Comparison of ENCODE assay signal across 8 mouse cellular contexts in the genomic region with DNA sequence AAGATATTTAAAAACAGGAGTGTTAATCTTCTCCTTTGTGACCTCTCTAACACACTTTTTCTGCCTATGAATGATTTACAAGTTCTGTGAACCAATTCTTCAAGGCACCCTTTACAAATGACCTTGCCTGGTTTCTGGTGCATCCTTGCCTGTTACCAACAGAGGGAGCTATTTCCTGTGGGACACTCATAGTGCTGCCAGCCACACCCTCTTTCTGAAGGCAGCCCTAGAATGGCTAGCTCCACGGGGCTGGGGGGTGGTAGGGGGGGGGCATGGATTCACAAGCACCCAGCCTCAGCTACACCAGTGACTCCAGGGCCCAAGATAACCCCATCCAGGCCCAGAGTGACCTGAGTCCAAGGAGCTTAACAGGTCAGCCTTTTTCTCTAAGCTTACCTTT.
DNase-seq lines count a peak whose midpoint lies in the region; ATAC-seq and TF ChIP-seq lines count a peak whose summit lies in the region.

No protein-coding gene starts in this region.

- H3K27me3 ChIP-seq in intestine, embryonic 15.5 days (replicated peaks): no peaks in the 10 kb centered on the region
- no peaks in the 10 kb centered on the region for H3K27me3 ChIP-seq in midbrain, postnatal 0 days (ENCODE audit: insufficient read depth, low read length)
- no peaks in the 10 kb centered on the region for H3K27me3 ChIP-seq in forebrain, embryonic 10.5 days (ENCODE audit: poor library complexity, severe bottlenecking)

- peak; percentile 56 for TF ChIP-seq CTCF in midbrain, postnatal 0 days (IDR thresholded peaks at IDR 0.05)

- H3K9ac ChIP-seq in intestine, embryonic 15.5 days: no peak overlapping the region
- H3K9ac ChIP-seq in midbrain, postnatal 0 days (replicated peaks; ENCODE audit: low read length, poor library complexity, severe bottlenecking): no peak overlapping the region

- H3K36me3 ChIP-seq in intestine, embryonic 15.5 days: no peaks in the 10 kb centered on the region
- H3K36me3 ChIP-seq in midbrain, postnatal 0 days (ENCODE audit: insufficient read depth, low read length): no peaks in the 10 kb centered on the region
- no peaks in the 10 kb centered on the region for H3K36me3 ChIP-seq in forebrain, embryonic 10.5 days (replicated peaks)

- no peak overlapping the region for H3K4me3 ChIP-seq in intestine, embryonic 15.5 days (replicated peaks)
- H3K4me3 ChIP-seq in midbrain, postnatal 0 days (ENCODE audit: low read depth, low read length): no peak overlapping the region
- H3K4me3 ChIP-seq in forebrain, embryonic 10.5 days: no peak overlapping the region

- DNase-seq in heart, adult 18-20 months: peak; percentile 37 to 41
- DNase-seq in heart, postnatal 36 days: no peak
- DNase-seq in 3134 (ENCODE audit: extremely low read depth, insufficient read length, low spot score) (peak; percentile 52), adipocyte (ENCODE audit: low spot score) (peak; percentile 69)
- no peak for DNase-seq in midbrain, postnatal 0 days (ENCODE audit: low spot score)
- no peak for DNase-seq in frontal cortex, postnatal 10 days (ENCODE audit: low spot score in 2 of 2)
- DNase-seq in forebrain, embryonic 10.5 days (ENCODE audit: extremely low spot score, low spot score): no peak

- 0% methylated on average over 1 of the region's 1 CpGs for WGBS in intestine, embryonic 15.5 days
- WGBS in midbrain, postnatal 0 days: 4% methylated on average over 1 of the region's 1 CpGs
- WGBS in forebrain, embryonic 10.5 days: 5% methylated on average over 1 of the region's 1 CpGs

- H3K27ac ChIP-seq in intestine, embryonic 15.5 days: no peak overlapping the region
- no peak overlapping the region for H3K27ac ChIP-seq in midbrain, postnatal 0 days (ENCODE audit: low read depth, low read length)
- H3K27ac ChIP-seq in forebrain, embryonic 10.5 days: no peak overlapping the region

- intact Hi-C loops in heart, postnatal 36 days (cut with DNase I): no loop called here

- H3K4me1 ChIP-seq in intestine, embryonic 15.5 days (replicated peaks): no peaks in the 10 kb centered on the region
- no peaks in the 10 kb centered on the region for H3K4me1 ChIP-seq in midbrain, postnatal 0 days (ENCODE audit: insufficient read depth, low read length)
- H3K4me1 ChIP-seq in forebrain, embryonic 10.5 days: no peaks in the 10 kb centered on the region

- no peak overlapping the region for H3K4me2 ChIP-seq in intestine, embryonic 15.5 days (replicated peaks)
- no peak overlapping the region for H3K4me2 ChIP-seq in midbrain, postnatal 0 days (ENCODE audit: low read depth, low read length, poor library complexity, severe bottlenecking)

- H3K9me3 ChIP-seq in intestine, embryonic 15.5 days: no peaks in the 10 kb centered on the region
- no peaks in the 10 kb centered on the region for H3K9me3 ChIP-seq in midbrain, postnatal 0 days (ENCODE audit: low read length)
- no peaks in the 10 kb centered on the region for H3K9me3 ChIP-seq in forebrain, embryonic 10.5 days

- 0 out of 2 replicates have a peak, but pooled peaks have one; percentile 20 for ATAC-seq in intestine, embryonic 15.5 days
- ATAC-seq in midbrain, postnatal 0 days (ENCODE audit: low FRiP score): no peak

Comparison
In these comparisons a context has a peak if more than half of its experiments do, and no peak if none do; other contexts are left out.
1. DNase-seq: peak in heart, adult 18-20 months (2 of 2), 3134 (single experiment) and adipocyte (single experiment); none in heart, postnatal 36 days (0 of 2), midbrain, postnatal 0 days (single experiment), frontal cortex, postnatal 10 days (0 of 2) and forebrain, embryonic 10.5 days (single experiment).